ENCODE assay signal across 20 mouse cellular contexts in the genomic region with DNA sequence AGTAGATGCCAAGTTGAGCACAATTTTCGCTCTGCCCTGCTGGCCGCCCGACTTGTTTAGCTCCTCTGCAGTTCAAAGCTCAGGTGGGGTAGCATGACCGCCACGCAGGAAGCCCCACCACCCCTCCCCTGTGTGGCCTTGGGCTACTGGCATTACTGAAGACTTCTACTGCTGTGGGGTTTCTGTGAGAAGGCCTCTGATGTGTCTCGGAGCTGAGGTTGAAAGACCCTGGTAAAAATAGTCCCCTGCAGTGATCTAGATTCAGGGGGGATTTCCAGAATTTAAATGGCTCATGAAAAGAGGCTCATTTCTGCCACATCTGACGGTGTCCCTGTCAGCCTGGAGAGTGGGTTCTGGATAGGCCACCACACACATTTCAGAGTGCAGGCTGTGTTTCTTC. TPM values are rescaled to one million over a fixed set of nuclear protein-coding genes. Genes with fewer than 3 reads are reported as not detected.
A peak's percentile ranks its signal among the peaks of the same experiment; 100 is the strongest.
DNase-seq lines count a peak whose midpoint lies in the region; ATAC-seq lines count a peak whose summit lies in the region.
"Had no signal": no experiment of that assay in that cellular context is flagged by ENCODE, and none has a peak within 500 bp of the region (broad histone marks: within the 10 kb centered on the region; RNA-seq: fewer than 3 reads in every experiment).

No protein-coding gene starts in this region.

- no peak for DNase-seq in midbrain, embryonic 11.5 days (ENCODE audit: low spot score, missing footprints)
- peak; percentile 73 for DNase-seq in CD4-positive helper T cell, adult 2 months (ENCODE audit: low read depth, low spot score)
- peak; percentile 62 for DNase-seq in thymus, postnatal 14 days
- no peak for DNase-seq in kidney, postnatal 25 days
- DNase-seq: cerebellum, adult 11-12 months; heart, adult 11 months; kidney, postnatal 10 days; layer of hippocampus, adult 9-11 months; midbrain, embryonic 14.5 days; right cerebral cortex, postnatal 4 days had no signal

- H3K4me2 ChIP-seq in midbrain, embryonic 13.5 days (replicated peaks), result no peak overlapping the region
- no peak overlapping the region for H3K4me2 ChIP-seq in midbrain, embryonic 11.5 days
- H3K4me2 ChIP-seq in kidney, embryonic 16.5 days (replicated peaks; ENCODE audit: low read depth, low read length), result no peak overlapping the region
- H3K4me2 ChIP-seq: intestine, embryonic 15.5 days; neural tube, embryonic 13.5 days had no signal

- WGBS in midbrain, embryonic 13.5 days, result 46% methylated on average over 7 of the region's 7 CpGs
- WGBS in midbrain, embryonic 11.5 days, result 54% methylated on average over 7 of the region's 7 CpGs
- WGBS in kidney, embryonic 16.5 days, result 69% methylated on average over 7 of the region's 7 CpGs

- ATAC-seq in midbrain, embryonic 13.5 days, result no peak
- no peak for ATAC-seq in midbrain, embryonic 11.5 days (ENCODE audit: low FRiP score)
- peak; percentile 63 for ATAC-seq in activated CD4-positive, CD25-positive, alpha-beta regulatory T cell, adult 4 months
- ATAC-seq in kidney, embryonic 16.5 days (ENCODE audit: low FRiP score, low TSS enrichment), result no peak
- ATAC-seq: intestine, embryonic 15.5 days; Patski had no signal

- H3K9me3 ChIP-seq in midbrain, embryonic 13.5 days, result no peaks in the 10 kb centered on the region; the same call in 1 of the 2 replicates
- no peaks in the 10 kb centered on the region for H3K9me3 ChIP-seq in midbrain, embryonic 11.5 days (ENCODE audit: control insufficient read depth, low read length)
- H3K9me3 ChIP-seq in kidney, embryonic 16.5 days (ENCODE audit: low read length), result no peaks in the 10 kb centered on the region
- H3K9me3 ChIP-seq: forebrain, embryonic 10.5 days; intestine, embryonic 15.5 days; neural tube, embryonic 13.5 days had no signal

- H3K4me1 ChIP-seq in midbrain, embryonic 13.5 days (replicated peaks), result peaks cover 19% of the 10 kb centered on the region
- H3K4me1 ChIP-seq in midbrain, embryonic 11.5 days (ENCODE audit: control insufficient read depth, insufficient read depth, low read length), result peaks cover 2% of the 10 kb centered on the region; the same call in 1 of the 2 replicates
- peaks cover 6% of the 10 kb centered on the region; the same call in 1 of the 2 replicates for H3K4me1 ChIP-seq in kidney, embryonic 16.5 days (ENCODE audit: insufficient read depth, low read length)
- H3K4me1 ChIP-seq: intestine, embryonic 15.5 days had no signal

- 0 out of 2 replicates have a peak overlapping the region, but pooled peaks have one; percentile 5 for H3K27ac ChIP-seq in midbrain, embryonic 13.5 days
- H3K27ac ChIP-seq in midbrain, embryonic 11.5 days (ENCODE audit: low read depth, low read length), result no peak overlapping the region
- no peak overlapping the region for H3K27ac ChIP-seq in kidney, embryonic 16.5 days (ENCODE audit: low read length)
- H3K27ac ChIP-seq: forebrain, embryonic 10.5 days; intestine, embryonic 15.5 days; macrophage had no signal

- no peaks in the 10 kb centered on the region for H3K36me3 ChIP-seq in midbrain, embryonic 13.5 days
- no peaks in the 10 kb centered on the region for H3K36me3 ChIP-seq in midbrain, embryonic 11.5 days (ENCODE audit: control insufficient read depth, insufficient read depth, low read length)
- H3K36me3 ChIP-seq in kidney, embryonic 16.5 days (ENCODE audit: insufficient read depth, low read length), result no peaks in the 10 kb centered on the region
- H3K36me3 ChIP-seq: forebrain, embryonic 10.5 days; intestine, embryonic 15.5 days; neural tube, embryonic 13.5 days had no signal

- H3K9ac ChIP-seq in midbrain, embryonic 13.5 days (replicated peaks), result peak overlapping the region; percentile 10; the same call in 1 of the 2 replicates
- H3K9ac ChIP-seq in midbrain, embryonic 11.5 days (ENCODE audit: low read length), result no peak overlapping the region
- no peak overlapping the region for H3K9ac ChIP-seq in kidney, embryonic 16.5 days (replicated peaks; ENCODE audit: low read length)
- H3K9ac ChIP-seq: intestine, embryonic 15.5 days; neural tube, embryonic 13.5 days had no signal

- H3K4me3 ChIP-seq in midbrain, embryonic 13.5 days (replicated peaks), result no peak overlapping the region
- no peak overlapping the region for H3K4me3 ChIP-seq in midbrain, embryonic 11.5 days (ENCODE audit: low read depth, low read length)
- no peak overlapping the region for H3K4me3 ChIP-seq in kidney, embryonic 16.5 days (ENCODE audit: low read length)
- H3K4me3 ChIP-seq: forebrain, embryonic 10.5 days; intestine, embryonic 15.5 days; neural tube, embryonic 13.5 days had no signal

- no peaks in the 10 kb centered on the region for H3K27me3 ChIP-seq in midbrain, embryonic 13.5 days
- H3K27me3 ChIP-seq in midbrain, embryonic 11.5 days (ENCODE audit: control insufficient read depth, insufficient read depth, low read length), result no peaks in the 10 kb centered on the region
- no peaks in the 10 kb centered on the region for H3K27me3 ChIP-seq in kidney, embryonic 16.5 days (ENCODE audit: insufficient read depth, low read length)
- H3K27me3 ChIP-seq: intestine, embryonic 15.5 days; neural tube, embryonic 13.5 days; Patski had no signal

RNA-seq across cellular contexts. Expression of gene Grap2, which starts 30.1 kb away (rescaled TPM):
- 1.0 and 1.6 TPM in 2 replicates for polyA plus RNA-seq in midbrain, embryonic 13.5 days (2015; fragmentation: Nextera tagmentation; extraction: Ambion mirVana)
- 4.9 and 5.0 TPM in 2 replicates for polyA plus RNA-seq in midbrain, embryonic 11.5 days (2014; fragmentation: Nextera tagmentation; extraction: Ambion mirVana)
- polyA plus RNA-seq in activated CD4-positive, CD25-positive, alpha-beta regulatory T cell, adult 4 months (2017; shearing (Covaris generic)), result 10 to 100 TPM; 43.4 to 46.5 TPM
- 0.62 and 0.81 TPM in 2 replicates for polyA plus RNA-seq in kidney, embryonic 16.5 days (2015; fragmentation: Nextera tagmentation; extraction: Ambion mirVana)
- polyA plus RNA-seq: Patski had no signal

RNA-seq across cellular contexts. Expression of gene Enthd1, which starts 37.5 kb away (rescaled TPM):
- polyA plus RNA-seq in midbrain, embryonic 13.5 days (2015; fragmentation: Nextera tagmentation; extraction: Ambion mirVana), result not detected in 2 replicates
- polyA plus RNA-seq in midbrain, embryonic 11.5 days (2014; fragmentation: Nextera tagmentation; extraction: Ambion mirVana), result not detected in 2 replicates
- polyA plus RNA-seq in activated CD4-positive, CD25-positive, alpha-beta regulatory T cell, adult 4 months (2017; shearing (Covaris generic)), result under 1 TPM in 1 of 2 experiments, not detected in 1; 0.38 TPM
- not detected in 2 replicates for polyA plus RNA-seq in kidney, embryonic 16.5 days (2015; fragmentation: Nextera tagmentation; extraction: Ambion mirVana)
- polyA plus RNA-seq: forebrain, embryonic 10.5 days; heart, embryonic 14.5 days; intestine, embryonic 15.5 days; liver, embryonic 16.5 days; macrophage; midbrain, embryonic 14.5 days; neural tube, embryonic 13.5 days; Patski had no signal

Comparison
In these comparisons a context has a peak if more than half of its experiments do, and no peak if none do; other contexts are left out.
1. DNase-seq: peak in CD4-positive helper T cell, adult 2 months (single experiment) and thymus, postnatal 14 days (single experiment); none in midbrain, embryonic 11.5 days (single experiment) and kidney, postnatal 25 days (0 of 2).